Mouse (Mus musculus): ENCODE data around the gene Fbxw9. TPM values are rescaled to one million over a fixed set of nuclear protein-coding genes. Genes with fewer than 3 reads are reported as not detected.

Gene Fbxw9
- total and polyA plus RNA-seq, 2 experiments from 2014 or later = 82.2 to 104 TPM

- no peaks in the 10 kb centered on the region for H3K27me3 ChIP-seq (ENCODE audit: insufficient read depth, low read length)
- no peak overlapping the region for H3K4me2 ChIP-seq (ENCODE audit: low read depth, low read length)
- 98% methylated on average over 3 of the region's 3 CpGs for WGBS
- H3K9ac ChIP-seq (replicated peaks; ENCODE audit: low read length) = no peak overlapping the region
- H3K4me3 ChIP-seq (ENCODE audit: low read length) = no peak overlapping the region
- H3K27ac ChIP-seq = no peak overlapping the region
- H3K4me1 ChIP-seq (ENCODE audit: insufficient read depth, low read length) = peaks cover 17% of the 10 kb centered on the region
- peaks cover 25% of the 10 kb centered on the region for H3K36me3 ChIP-seq (ENCODE audit: insufficient read depth, low read length)
- ATAC-seq (no peak), DNase-seq (ENCODE audit: low spot score) (no peak)
- peak; percentile 39 for TF ChIP-seq CTCF (IDR thresholded peaks at IDR 0.05; ENCODE audit: low read depth)
- no peaks in the 10 kb centered on the region for H3K9me3 ChIP-seq (ENCODE audit: low read length)
These were observed 38.3 kb upstream of the Fbxw9 start for GRCm38 (mm10) chr8:85021514-85022055.

GRCm38 (mm10) chr8:85023846-85024245 lies 36.0 kb upstream of the Fbxw9 start:
- ATAC-seq (no peak), DNase-seq (ENCODE audit: low spot score) (no peak)
- Histone ChIP-seq H3K27ac (no peak overlapping the region), H3K9me3 (ENCODE audit: low read length) (no peaks in the 10 kb centered on the region), H3K9ac (replicated peaks; ENCODE audit: low read length) (no peak overlapping the region), H3K27me3 (ENCODE audit: insufficient read depth, low read length) (no peaks in the 10 kb centered on the region), H3K4me1 (ENCODE audit: insufficient read depth, low read length) (peaks cover 28% of the 10 kb centered on the region), H3K36me3 (ENCODE audit: insufficient read depth, low read length) (peaks cover 11% of the 10 kb centered on the region), H3K4me3 (ENCODE audit: low read length) (no peak overlapping the region), H3K4me2 (ENCODE audit: low read depth, low read length) (0 out of 2 replicates have a peak overlapping the region, but pooled peaks have one; percentile 91)
- no peak for TF ChIP-seq CTCF (IDR thresholded peaks at IDR 0.05; ENCODE audit: low read depth)
- 95% methylated on average over 3 of the region's 3 CpGs for WGBS

GRCm38 (mm10) chr8:85025098-85025932 lies 34.5 kb upstream of the Fbxw9 start, which contains the start of gene Asna1:
Asna1 (minus strand) TSS chr8:85025281.
- Histone ChIP-seq H3K9me3 (ENCODE audit: low read length) (no peaks in the 10 kb centered on the region), H3K27ac (peak within 1 kb of the TSS; percentile 95; the same call in 1 of the 2 replicates), H3K36me3 (ENCODE audit: insufficient read depth, low read length) (peaks cover 8% of the 10 kb centered on the region), H3K4me3 (ENCODE audit: low read length) (peak within 1 kb of the TSS; percentile 75), H3K9ac (replicated peaks; ENCODE audit: low read length) (peak within 1 kb of the TSS; percentile 68), H3K27me3 (ENCODE audit: insufficient read depth, low read length) (no peaks in the 10 kb centered on the region), H3K4me1 (ENCODE audit: insufficient read depth, low read length) (peaks cover 32% of the 10 kb centered on the region), H3K4me2 (ENCODE audit: low read depth, low read length) (peak within 1 kb of the TSS; percentile 91)
- peak; percentile 92 for ATAC-seq
- 4% methylated on average over 30 of the region's 30 CpGs for WGBS
- 0 out of 2 replicates have a peak, but pooled peaks have one; percentile 7 for TF ChIP-seq CTCF (IDR thresholded peaks at IDR 0.05; ENCODE audit: low read depth)
- peak; percentile 93 for DNase-seq (ENCODE audit: low spot score)

- TF ChIP-seq CTCF (IDR thresholded peaks at IDR 0.05; ENCODE audit: low read depth) = no peak
These were observed 33.0 kb upstream of the Fbxw9 start, which contains the start of gene Trir for GRCm38 (mm10) chr8:85026670-85027515. Trir (plus strand) TSS chr8:85026823.

GRCm38 (mm10) chr8:85027516-85027855 lies 32.4 kb upstream of the Fbxw9 start:
- Histone ChIP-seq H3K4me1 (ENCODE audit: insufficient read depth, low read length) (peaks cover 32% of the 10 kb centered on the region), H3K27ac (peak overlapping the region; percentile 95)
- no peak for DNase-seq (ENCODE audit: low spot score)

More at GRCm38 (mm10) chr8:85026670-85027515, 33.0 kb upstream of the Fbxw9 start, which contains the start of gene Trir:
- Histone ChIP-seq H3K4me1 (ENCODE audit: insufficient read depth, low read length) (peaks cover 32% of the 10 kb centered on the region), H3K9ac (replicated peaks; ENCODE audit: low read length) (peak within 1 kb of the TSS; percentile 99), H3K27me3 (ENCODE audit: insufficient read depth, low read length) (no peaks in the 10 kb centered on the region), H3K9me3 (ENCODE audit: low read length) (no peaks in the 10 kb centered on the region), H3K4me2 (ENCODE audit: low read depth, low read length) (peak within 1 kb of the TSS; percentile 91), H3K36me3 (ENCODE audit: insufficient read depth, low read length) (peaks cover 19% of the 10 kb centered on the region), H3K4me3 (ENCODE audit: low read length) (peak within 1 kb of the TSS; percentile 95), H3K27ac (peak within 1 kb of the TSS; percentile 95)
- WGBS = under 1% methylated on average over 73 of the region's 75 CpGs
- peak; percentile 85 for ATAC-seq
- DNase-seq (ENCODE audit: low spot score) = peak; percentile 98

GRCm38 (mm10) chr8:85027922-85028321 lies 31.9 kb upstream of the Fbxw9 start:
- H3K27me3 ChIP-seq (ENCODE audit: insufficient read depth, low read length) = no peaks in the 10 kb centered on the region
- peak; percentile 39 for DNase-seq (ENCODE audit: low spot score)
- WGBS = 13% methylated on average over 2 of the region's 2 CpGs
- peaks cover 29% of the 10 kb centered on the region for H3K36me3 ChIP-seq (ENCODE audit: insufficient read depth, low read length)
- ATAC-seq = no peak
- no peaks in the 10 kb centered on the region for H3K9me3 ChIP-seq (ENCODE audit: low read length)
- peak; percentile 49 for TF ChIP-seq CTCF (IDR thresholded peaks at IDR 0.05; ENCODE audit: low read depth)
- H3K4me2 ChIP-seq (ENCODE audit: low read depth, low read length) = peak overlapping the region; percentile 91
- peak overlapping the region; percentile 99; the same call in 1 of the 2 replicates for H3K9ac ChIP-seq (replicated peaks; ENCODE audit: low read length)
- H3K4me1 ChIP-seq (ENCODE audit: insufficient read depth, low read length) = peaks cover 32% of the 10 kb centered on the region
- peak overlapping the region; percentile 95 for H3K4me3 ChIP-seq (ENCODE audit: low read length)
- H3K27ac ChIP-seq = no peak overlapping the region

More at GRCm38 (mm10) chr8:85027516-85027855, 32.4 kb upstream of the Fbxw9 start:
- H3K9me3 ChIP-seq (ENCODE audit: low read length) = no peaks in the 10 kb centered on the region
- WGBS = 1% methylated on average over 13 of the region's 13 CpGs
- TF ChIP-seq CTCF (IDR thresholded peaks at IDR 0.05; ENCODE audit: low read depth) = no peak
- no peak for ATAC-seq
- peaks cover 24% of the 10 kb centered on the region for H3K36me3 ChIP-seq (ENCODE audit: insufficient read depth, low read length)
- H3K4me2 ChIP-seq (ENCODE audit: low read depth, low read length) = peak overlapping the region; percentile 91
- peak overlapping the region; percentile 99 for H3K9ac ChIP-seq (replicated peaks; ENCODE audit: low read length)
- no peaks in the 10 kb centered on the region for H3K27me3 ChIP-seq (ENCODE audit: insufficient read depth, low read length)
- peak overlapping the region; percentile 95 for H3K4me3 ChIP-seq (ENCODE audit: low read length)

Data from hindbrain, postnatal 0 days (tissue).